10 mouse cellular contexts compared by ENCODE assay signal in the genomic region with DNA sequence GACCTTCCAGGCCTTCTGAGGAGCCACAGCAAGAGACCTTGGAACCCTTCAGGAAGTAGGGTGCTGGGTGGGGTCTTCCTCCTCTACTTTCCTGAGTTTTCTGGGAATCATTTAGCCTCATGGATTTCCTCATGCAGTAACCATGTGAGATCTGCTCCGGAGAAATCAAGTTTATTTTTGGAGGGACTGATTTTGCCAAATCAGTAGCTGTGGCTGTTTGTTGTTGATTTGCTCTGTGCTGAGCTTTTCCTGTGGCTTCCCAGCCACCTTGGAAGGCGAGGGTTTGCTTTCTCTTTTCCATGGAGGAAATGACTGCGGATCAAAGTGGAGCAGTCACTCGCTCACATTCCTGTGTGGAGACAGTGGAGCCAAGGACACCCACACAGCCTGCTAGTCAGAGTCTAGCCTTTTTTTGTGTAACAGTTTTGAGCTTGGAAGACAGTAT. TPM values are rescaled to one million over a fixed set of nuclear protein-coding genes. Genes with fewer than 3 reads are reported as not detected.
DNase-seq lines count a peak whose midpoint lies in the region; ATAC-seq lines count a peak whose summit lies in the region.
"Had no signal": no experiment of that assay in that cellular context is flagged by ENCODE, and none has a peak within 500 bp of the region (broad histone marks: within the 10 kb centered on the region; RNA-seq: fewer than 3 reads in every experiment).

No protein-coding gene starts in this region.

- WGBS in liver, embryonic 16.5 days (ENCODE audit: insufficient replicate concordance): 56% methylated on average over 4 of the region's 4 CpGs

- H3K4me1 ChIP-seq in liver, embryonic 16.5 days (ENCODE audit: control insufficient read depth, low read depth, low read length): peaks cover 20% of the 10 kb centered on the region

- no peaks in the 10 kb centered on the region for H3K36me3 ChIP-seq in liver, embryonic 16.5 days (ENCODE audit: control insufficient read depth, insufficient read depth)

- no peak overlapping the region for H3K4me3 ChIP-seq in liver, embryonic 16.5 days (ENCODE audit: low read depth, low read length)

- DNase-seq in liver: no peak
- DNase-seq in heart, adult 9 months (ENCODE audit: low spot score in 2 of 2): peak; percentile 51 to 61
- peak; percentile 49 for DNase-seq in kidney, adult 11 months
- peak; percentile 45 for DNase-seq in lung, postnatal 25 days (ENCODE audit: low spot score)
- no peak for DNase-seq in urinary bladder, adult 18-20 months (ENCODE audit: low spot score in 2 of 2)
- DNase-seq: cerebellum, postnatal 25 days; forebrain, postnatal 0 days; thymus, postnatal 25 days had no signal

- no peaks in the 10 kb centered on the region for H3K9me3 ChIP-seq in liver, embryonic 16.5 days (replicated peaks; ENCODE audit: control insufficient read depth, low read length)

- ATAC-seq in liver, embryonic 16.5 days (ENCODE audit: low read depth): no peak
- ATAC-seq in megakaryocyte, adult 5-6 weeks (ENCODE audit: poor library complexity, severe bottlenecking): no peak
- ATAC-seq: forebrain, postnatal 0 days had no signal

- no peaks in the 10 kb centered on the region for H3K27me3 ChIP-seq in liver, embryonic 16.5 days (ENCODE audit: control insufficient read depth, insufficient read depth, low read depth, low read length)

- H3K27ac ChIP-seq in liver, embryonic 16.5 days (ENCODE audit: low read length): peak overlapping the region; percentile 57

- H3K9ac ChIP-seq in liver, embryonic 16.5 days (ENCODE audit: low read depth, low read length): no peak overlapping the region
- H3K9ac ChIP-seq: forebrain, postnatal 0 days had no signal

- H3K4me2 ChIP-seq in liver, embryonic 16.5 days (ENCODE audit: low read depth, low read length): no peak overlapping the region

RNA-seq across cellular contexts. Expression of a gene that starts 14.2 kb away (rescaled TPM):
- polyA plus RNA-seq in liver, embryonic 16.5 days (2015; fragmentation: Nextera tagmentation; extraction: Ambion mirVana): 0.83 and 1.2 TPM in 2 replicates
- 5.3 and 8.3 TPM in 2 replicates for total RNA-seq in megakaryocyte, adult 5-6 weeks (2015)
- 0.73 and 1.3 TPM in 2 replicates for total RNA-seq in megakaryocyte, adult 5-6 weeks (2017)

Comparison
In these comparisons a context has a peak if more than half of its experiments do, and no peak if none do; other contexts are left out.
1. DNase-seq: peak in heart, adult 9 months (2 of 2), kidney, adult 11 months (single experiment) and lung, postnatal 25 days (single experiment); none in liver (single experiment) and urinary bladder, adult 18-20 months (0 of 2).